ENCODE assay signal across 12 mouse cellular contexts in genomic region chr5:23255816-23256418, GRCm38 (mm10).
DNase-seq lines count a peak whose midpoint lies in the region; ATAC-seq lines count a peak whose summit lies in the region.
"Had no signal": no experiment of that assay in that cellular context is flagged by ENCODE, and none has a peak within 500 bp of the region (broad histone marks: within the 10 kb centered on the region; RNA-seq: fewer than 3 reads in every experiment).

No protein-coding gene starts in this region.

- no peak for ATAC-seq in heart, embryonic 11.5 days (replicated peaks; ENCODE audit: insufficient number of reproducible peaks, low FRiP score, low TSS enrichment)
- ATAC-seq in midbrain, embryonic 14.5 days (ENCODE audit: low FRiP score, low TSS enrichment) = no peak
- ATAC-seq in midbrain, embryonic 16.5 days = no peak
- peak; percentile 49; the same call in 1 of the 2 replicates for ATAC-seq in neural tube, embryonic 14.5 days (ENCODE audit: low read depth)

- H3K27me3 ChIP-seq in heart, embryonic 11.5 days (ENCODE audit: control insufficient read depth, insufficient read depth, low read length) = no peaks in the 10 kb centered on the region
- no peaks in the 10 kb centered on the region for H3K27me3 ChIP-seq in midbrain, embryonic 14.5 days (ENCODE audit: control insufficient read depth, insufficient read depth, low read length)
- H3K27me3 ChIP-seq in midbrain, embryonic 16.5 days (ENCODE audit: control insufficient read depth, insufficient read depth, low read depth, low read length) = no peaks in the 10 kb centered on the region
- no peaks in the 10 kb centered on the region for H3K27me3 ChIP-seq in neural tube, embryonic 14.5 days (ENCODE audit: control insufficient read depth, insufficient read depth, low read length)

- WGBS in heart, embryonic 11.5 days (ENCODE audit: insufficient replicate concordance) = 65% methylated on average over 3 of the region's 3 CpGs
- 65% methylated on average over 3 of the region's 3 CpGs for WGBS in midbrain, embryonic 14.5 days
- 61% methylated on average over 3 of the region's 3 CpGs for WGBS in midbrain, embryonic 16.5 days
- WGBS in neural tube, embryonic 14.5 days = 40% methylated on average over 3 of the region's 3 CpGs

- H3K9me3 ChIP-seq in heart, embryonic 11.5 days (replicated peaks; ENCODE audit: control insufficient read depth, low read length) = no peaks in the 10 kb centered on the region
- H3K9me3 ChIP-seq in midbrain, embryonic 14.5 days (ENCODE audit: control insufficient read depth, low read length) = no peaks in the 10 kb centered on the region
- H3K9me3 ChIP-seq in midbrain, embryonic 16.5 days (replicated peaks; ENCODE audit: control insufficient read depth, low read length, poor library complexity, severe bottlenecking) = no peaks in the 10 kb centered on the region
- no peaks in the 10 kb centered on the region for H3K9me3 ChIP-seq in neural tube, embryonic 14.5 days (ENCODE audit: control insufficient read depth, low read length)

- H3K27ac ChIP-seq in heart, embryonic 11.5 days (ENCODE audit: low read depth, low read length) = no peak overlapping the region
- no peak overlapping the region for H3K27ac ChIP-seq in midbrain, embryonic 14.5 days (replicated peaks; ENCODE audit: low read depth, low read length)
- no peak overlapping the region for H3K27ac ChIP-seq in midbrain, embryonic 16.5 days (ENCODE audit: low read length)
- no peak overlapping the region for H3K27ac ChIP-seq in neural tube, embryonic 14.5 days (ENCODE audit: low read depth, low read length)

- H3K4me1 ChIP-seq in heart, embryonic 11.5 days (ENCODE audit: control insufficient read depth, insufficient read depth, low read length) = peaks cover 8% of the 10 kb centered on the region
- no peaks in the 10 kb centered on the region for H3K4me1 ChIP-seq in midbrain, embryonic 14.5 days (ENCODE audit: control insufficient read depth, insufficient read depth, low read length)
- H3K4me1 ChIP-seq in midbrain, embryonic 16.5 days (ENCODE audit: control insufficient read depth, insufficient read depth, low read length) = peaks cover 4% of the 10 kb centered on the region; the same call in 1 of the 2 replicates
- no peaks in the 10 kb centered on the region for H3K4me1 ChIP-seq in neural tube, embryonic 14.5 days (ENCODE audit: control insufficient read depth, insufficient read depth, low read length)

- H3K4me2 ChIP-seq in heart, embryonic 11.5 days = no peak overlapping the region
- no peak overlapping the region for H3K4me2 ChIP-seq in midbrain, embryonic 14.5 days (ENCODE audit: low read length)
- no peak overlapping the region for H3K4me2 ChIP-seq in midbrain, embryonic 16.5 days (ENCODE audit: low read length)
- no peak overlapping the region for H3K4me2 ChIP-seq in neural tube, embryonic 14.5 days (ENCODE audit: low read depth, low read length)
- H3K4me2 ChIP-seq: liver, embryonic 11.5 days had no signal

- no peaks in the 10 kb centered on the region for H3K36me3 ChIP-seq in heart, embryonic 11.5 days (ENCODE audit: control insufficient read depth, insufficient read depth, low read length)
- H3K36me3 ChIP-seq in midbrain, embryonic 14.5 days (ENCODE audit: control insufficient read depth, insufficient read depth, low read length) = no peaks in the 10 kb centered on the region
- no peaks in the 10 kb centered on the region for H3K36me3 ChIP-seq in midbrain, embryonic 16.5 days (ENCODE audit: control insufficient read depth, insufficient read depth, low read length)
- no peaks in the 10 kb centered on the region for H3K36me3 ChIP-seq in neural tube, embryonic 14.5 days (ENCODE audit: control insufficient read depth, insufficient read depth, low read length)

- H3K4me3 ChIP-seq in heart, embryonic 11.5 days (ENCODE audit: low read depth, low read length) = no peak overlapping the region
- H3K4me3 ChIP-seq in midbrain, embryonic 14.5 days (replicated peaks; ENCODE audit: low read depth, low read length) = no peak overlapping the region
- no peak overlapping the region for H3K4me3 ChIP-seq in midbrain, embryonic 16.5 days (ENCODE audit: low read depth, low read length)
- no peak overlapping the region for H3K4me3 ChIP-seq in neural tube, embryonic 14.5 days (ENCODE audit: low read depth, low read length)
- H3K4me3 ChIP-seq: erythroblast, embryonic 14.5 days had no signal

- peak; percentile 89 for DNase-seq in heart, adult 11 months
- peak; percentile 6 for DNase-seq in midbrain, embryonic 14.5 days
- peak; percentile 31 for DNase-seq in fibroblast of lung, adult 2 months (ENCODE audit: low read depth)
- DNase-seq in adrenal gland, adult (ENCODE audit: inconsistent age in 2 of 2, low spot score in 1 of 2) = no peak
- DNase-seq in cerebellum, adult 11 months = no peak
- DNase-seq: adrenal gland, adult 2 months; lung, postnatal 10 days had no signal

- no peak overlapping the region for H3K9ac ChIP-seq in heart, embryonic 11.5 days (ENCODE audit: low read depth, low read length)
- no peak overlapping the region for H3K9ac ChIP-seq in midbrain, embryonic 14.5 days (replicated peaks; ENCODE audit: low read length)
- no peak overlapping the region for H3K9ac ChIP-seq in midbrain, embryonic 16.5 days (ENCODE audit: low read depth, low read length)
- H3K9ac ChIP-seq in neural tube, embryonic 14.5 days (replicated peaks; ENCODE audit: low read depth, low read length) = no peak overlapping the region

Comparison
In these comparisons a context has a peak if more than half of its experiments do, and no peak if none do; other contexts are left out.
1. DNase-seq: peak in heart, adult 11 months (single experiment), midbrain, embryonic 14.5 days (single experiment) and fibroblast of lung, adult 2 months (single experiment); none in adrenal gland, adult (0 of 2) and cerebellum, adult 11 months (single experiment).